Mouse (Mus musculus): ENCODE results near the gene Brpf3.

DNA sequence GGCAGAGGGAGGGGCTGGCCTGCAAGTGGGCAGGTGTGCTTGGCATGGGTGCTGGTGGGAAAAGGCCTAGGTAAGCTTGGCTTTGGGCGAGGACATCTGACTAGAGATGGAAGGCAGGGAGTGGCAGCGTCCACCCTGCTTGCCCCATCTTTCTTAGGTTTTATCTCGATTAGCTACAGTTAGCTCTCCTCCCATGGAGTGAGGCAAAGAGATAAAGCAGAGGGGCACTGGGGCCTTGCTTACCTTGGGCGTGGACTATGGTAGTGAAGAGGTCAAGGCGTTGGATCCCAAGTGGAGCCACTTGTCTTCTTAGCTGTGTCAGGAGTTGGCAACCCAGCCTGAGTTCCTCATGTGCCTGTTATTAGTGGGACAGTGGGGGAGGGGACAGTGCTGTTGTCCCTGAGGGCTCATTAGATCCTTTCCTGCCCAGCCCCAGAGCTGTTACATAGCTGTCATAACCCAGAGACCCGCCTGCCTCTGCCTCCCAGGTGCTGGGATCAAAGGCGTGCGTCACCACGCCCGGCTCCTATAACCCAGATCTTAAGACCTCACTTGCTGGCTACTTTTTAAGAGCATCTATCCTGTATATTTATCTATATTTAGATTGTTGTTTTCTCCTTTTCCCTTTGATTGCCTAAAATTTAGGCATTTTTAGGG is 8.4 kb downstream of the Brpf3 start:
- TF ChIP-seq POLR2A (IDR thresholded peaks at IDR 0.05; ENCODE audit: control insufficient read depth, extremely low read depth, insufficient read depth, low read length, poor library complexity) (no peak), CTCF (IDR thresholded peaks at IDR 0.05; ENCODE audit: borderline replicate concordance, control insufficient read depth, extremely low read depth, insufficient read depth, low read length, poor library complexity) (no peak)

All from thymus, adult 2 months (tissue).